Mouse (Mus musculus): ENCODE results near the gene Espnl.

Gene Espnl

GRCm38 (mm10) chr1:91321760-91322438, at the start of gene Espnl:
Gene Espnl, plus strand, starts transcription at chr1:91322075.
- in situ Hi-C loops (cut with MboI; ENCODE audit: low sequenced_read_pairs): no loop called here

- in situ Hi-C loops (cut with MboI; ENCODE audit: low sequenced_read_pairs): no loop called here
These were observed 49.6 kb upstream of the Espnl start for GRCm38 (mm10) chr1:91272260-91272659.

- in situ Hi-C loops (cut with MboI; ENCODE audit: low sequenced_read_pairs): no loop called here
These were observed 45.3 kb upstream of the Espnl start for GRCm38 (mm10) chr1:91276581-91276980.

GRCm38 (mm10) chr1:91277480-91277879, 44.4 kb upstream of the Espnl start:
- in situ Hi-C loops (cut with MboI; ENCODE audit: low sequenced_read_pairs): no loop called here

- in situ Hi-C loops (cut with MboI; ENCODE audit: low sequenced_read_pairs): no loop called here
These were observed 43.3 kb upstream of the Espnl start for GRCm38 (mm10) chr1:91278410-91279119.

- in situ Hi-C loops (cut with MboI; ENCODE audit: low sequenced_read_pairs): no loop called here
These were observed 42.7 kb upstream of the Espnl start for GRCm38 (mm10) chr1:91279126-91279525.

- in situ Hi-C loops (cut with MboI; ENCODE audit: low sequenced_read_pairs): no loop called here
These were observed 39.3 kb upstream of the Espnl start for GRCm38 (mm10) chr1:91282582-91282981.

GRCm38 (mm10) chr1:91289375-91289774, 32.5 kb upstream of the Espnl start:
- in situ Hi-C loops (cut with MboI; ENCODE audit: low sequenced_read_pairs): no loop called here

GRCm38 (mm10) chr1:91292101-91292825, 29.6 kb upstream of the Espnl start:
- in situ Hi-C loops (cut with MboI; ENCODE audit: low sequenced_read_pairs): no loop called here

- in situ Hi-C loops (cut with MboI; ENCODE audit: low sequenced_read_pairs): no loop called here
These were observed 26.3 kb upstream of the Espnl start for GRCm38 (mm10) chr1:91295544-91295943.

GRCm38 (mm10) chr1:91297799-91298744, 23.8 kb upstream of the Espnl start, which contains the start of gene Scly:
Gene Scly, plus strand, starts transcription at chr1:91298338.
- in situ Hi-C loops (cut with MboI; ENCODE audit: low sequenced_read_pairs): no loop called here

GRCm38 (mm10) chr1:91299026-91299706, 22.7 kb upstream of the Espnl start:
- in situ Hi-C loops (cut with MboI; ENCODE audit: low sequenced_read_pairs): no loop called here

GRCm38 (mm10) chr1:91299707-91300426, 22.0 kb upstream of the Espnl start:
- in situ Hi-C loops (cut with MboI; ENCODE audit: low sequenced_read_pairs): no loop called here

GRCm38 (mm10) chr1:91301206-91301920, 20.5 kb upstream of the Espnl start:
- in situ Hi-C loops (cut with MboI; ENCODE audit: low sequenced_read_pairs): no loop called here

GRCm38 (mm10) chr1:91302021-91302420, 19.9 kb upstream of the Espnl start:
- in situ Hi-C loops (cut with MboI; ENCODE audit: low sequenced_read_pairs): no loop called here

GRCm38 (mm10) chr1:91304621-91305020, 17.3 kb upstream of the Espnl start:
- in situ Hi-C loops (cut with MboI; ENCODE audit: low sequenced_read_pairs): no loop called here

- in situ Hi-C loops (cut with MboI; ENCODE audit: low sequenced_read_pairs): no loop called here
These were observed 12.3 kb upstream of the Espnl start for GRCm38 (mm10) chr1:91309366-91310085.

- in situ Hi-C loops (cut with MboI; ENCODE audit: low sequenced_read_pairs): no loop called here
These were observed 9.6 kb upstream of the Espnl start for GRCm38 (mm10) chr1:91312273-91312672.

Measured in CH12F3 (cell line).